In genomic region chr5:31771486-31771885, GRCm38 (mm10) we compare ENCODE assay signal across 27 mouse cellular contexts.
"Had no signal": no experiment of that assay in that cellular context is flagged by ENCODE, and none has a peak within 500 bp of the region (broad histone marks: within the 10 kb centered on the region; RNA-seq: fewer than 3 reads in every experiment).

No protein-coding gene starts in this region.

- H3K4me2 ChIP-seq: heart, embryonic 11.5 days; heart, embryonic 13.5 days; heart, embryonic 15.5 days; hindbrain, embryonic 13.5 days; hindbrain, embryonic 15.5 days; kidney, embryonic 15.5 days; limb, embryonic 13.5 days; limb, embryonic 15.5 days; liver, embryonic 13.5 days; liver, embryonic 15.5 days had no signal

- H3K4me1 ChIP-seq: hindbrain, embryonic 15.5 days; kidney, embryonic 15.5 days; limb, embryonic 13.5 days; limb, embryonic 15.5 days; liver, embryonic 15.5 days had no signal

- H3K4me3 ChIP-seq: heart, adult 2 months; heart, embryonic 13.5 days; heart, embryonic 15.5 days; hindbrain, embryonic 13.5 days; hindbrain, embryonic 15.5 days; kidney, embryonic 15.5 days; limb, embryonic 13.5 days; limb, embryonic 15.5 days; liver, embryonic 13.5 days; liver, embryonic 15.5 days had no signal

- H3K9me3 ChIP-seq: heart, embryonic 13.5 days; heart, embryonic 15.5 days; hindbrain, embryonic 15.5 days; kidney, embryonic 15.5 days; limb, embryonic 15.5 days; liver, embryonic 13.5 days; liver, embryonic 15.5 days had no signal

- H3K9ac ChIP-seq: heart, embryonic 13.5 days; heart, embryonic 15.5 days; hindbrain, embryonic 13.5 days; hindbrain, embryonic 15.5 days; kidney, embryonic 15.5 days; limb, embryonic 13.5 days; limb, embryonic 15.5 days; liver, embryonic 13.5 days; liver, embryonic 15.5 days had no signal

- ATAC-seq: hindbrain, postnatal 0 days; intestine, embryonic 16.5 days had no signal

- H3K36me3 ChIP-seq: heart, embryonic 15.5 days; hindbrain, embryonic 13.5 days; hindbrain, embryonic 15.5 days; kidney, embryonic 15.5 days; limb, embryonic 13.5 days; limb, embryonic 15.5 days; liver, embryonic 13.5 days; liver, embryonic 15.5 days had no signal

- DNase-seq: gastrocnemius, postnatal 14 days; gastrocnemius, postnatal 36 days; heart, adult 11 months; heart, adult 2 months; heart, postnatal 14 days; heart, postnatal 36 days; kidney, adult 11 months; kidney, adult 2 months; kidney, adult 9 months; kidney, postnatal 14 days; kidney, postnatal 36 days; layer of hippocampus, adult 9-11 months; layer of hippocampus, postnatal 36 days; left cerebral cortex, postnatal 4 days; liver, embryonic 13.5 days had no signal

- H3K27ac ChIP-seq: heart, adult 2 months; heart, embryonic 13.5 days; heart, embryonic 15.5 days; hindbrain, embryonic 13.5 days; hindbrain, embryonic 15.5 days; hindbrain, postnatal 0 days; kidney, embryonic 15.5 days; kidney, postnatal 0 days; limb, embryonic 13.5 days; limb, embryonic 15.5 days; liver, embryonic 13.5 days; liver, embryonic 15.5 days had no signal

- H3K27me3 ChIP-seq: heart, embryonic 13.5 days; heart, embryonic 15.5 days; hindbrain, embryonic 13.5 days; hindbrain, embryonic 15.5 days; kidney, embryonic 15.5 days; limb, embryonic 13.5 days; limb, embryonic 15.5 days; liver, embryonic 13.5 days; liver, embryonic 15.5 days had no signal
